Mouse (Mus musculus): ENCODE measurements around the gene Wfdc5. TPM values are rescaled to one million over a fixed set of nuclear protein-coding genes. Genes with fewer than 3 reads are reported as not detected.

Wfdc5 gene
- polyA plus RNA-seq, 1 experiment from 2014 or later: not detected

DNA sequence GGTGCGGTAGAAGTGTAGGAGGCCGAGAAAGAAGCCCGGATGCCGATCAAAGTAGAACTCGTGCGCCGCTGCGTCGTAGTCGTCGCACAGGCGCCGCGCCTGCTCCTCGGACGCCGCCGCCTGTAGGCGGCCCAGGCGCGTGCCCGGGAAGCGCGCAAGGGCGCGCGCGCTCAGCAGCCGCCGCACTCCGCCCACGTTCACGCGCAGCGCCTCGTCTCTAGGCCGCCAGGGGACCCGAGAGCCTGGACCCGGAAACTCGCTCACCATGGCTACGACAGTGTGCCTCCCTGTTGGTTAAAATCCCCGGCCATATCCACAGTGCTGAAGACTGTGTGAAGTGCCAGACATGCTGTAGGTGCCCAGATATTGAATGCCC lies 14.0 kb downstream of the Wfdc5 start:
- no peak overlapping the region for H3K9ac ChIP-seq (replicated peaks)
- no peak for DNase-seq
- WGBS (ENCODE audit: insufficient replicate concordance): 15% methylated on average over 42 of the region's 42 CpGs
- H3K4me3 ChIP-seq (ENCODE audit: low read depth, low read length): 0 out of 2 replicates have a peak overlapping the region, but pooled peaks have one; percentile 24
- TF ChIP-seq EP300 (IDR thresholded peaks at IDR 0.05; ENCODE audit: low read depth) (no peak), CTCF (IDR thresholded peaks at IDR 0.05; ENCODE audit: low read depth) (no peak)
- H3K9me3 ChIP-seq (ENCODE audit: low read length): no peaks in the 10 kb centered on the region
- no peak overlapping the region for H3K27ac ChIP-seq (ENCODE audit: low read depth)
- no peak for ATAC-seq
- no peaks in the 10 kb centered on the region for H3K36me3 ChIP-seq (replicated peaks; ENCODE audit: insufficient read depth, low read length)
- H3K27me3 ChIP-seq (ENCODE audit: insufficient read depth, low read length): peaks cover 63% of the 10 kb centered on the region
- H3K4me1 ChIP-seq (ENCODE audit: insufficient read depth): peaks cover 5% of the 10 kb centered on the region; the same call in 1 of the 2 replicates
- H3K4me2 ChIP-seq (ENCODE audit: low read depth, low read length): no peak overlapping the region

DNA sequence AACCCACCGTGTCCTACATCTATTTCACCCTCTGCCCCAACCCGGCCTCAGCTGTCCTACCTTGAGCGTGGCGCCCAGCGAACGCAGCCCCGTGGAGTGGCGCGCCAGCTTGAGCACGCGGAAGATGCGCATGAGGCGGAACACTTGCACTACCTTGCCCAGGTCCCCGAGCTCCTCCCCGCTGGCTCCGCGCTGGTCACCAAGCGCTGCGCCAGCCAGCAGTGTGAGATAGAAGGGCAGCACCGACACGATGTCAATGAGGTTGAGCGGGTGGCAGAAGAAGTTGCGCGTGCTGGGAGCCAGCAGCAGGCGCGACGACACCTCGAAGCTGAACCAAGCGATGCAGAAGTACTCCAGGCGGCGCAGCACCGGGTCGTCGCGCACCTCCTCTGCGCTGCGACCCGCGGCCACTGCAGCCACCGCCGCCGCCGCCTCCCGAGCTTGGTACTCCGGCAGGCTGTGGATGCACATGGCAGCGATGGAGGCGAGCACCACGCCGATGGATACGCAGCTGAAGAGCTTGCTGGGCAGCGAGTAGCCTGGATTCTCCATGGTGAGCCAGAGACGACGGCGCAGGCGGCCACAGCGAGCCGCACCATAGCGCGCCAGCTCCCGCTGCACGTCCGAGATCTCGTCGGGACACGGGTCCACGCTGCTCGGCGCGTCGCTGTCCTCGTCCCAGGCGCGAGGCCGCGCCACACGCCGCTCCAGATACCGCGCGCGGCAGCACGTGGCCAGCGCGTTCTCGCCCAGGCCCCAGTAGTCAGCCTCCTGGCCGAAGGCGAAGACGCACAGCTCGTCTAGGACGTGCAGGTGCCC lies 14.6 kb downstream of the Wfdc5 start:
- H3K4me2 ChIP-seq (ENCODE audit: low read depth, low read length): no peak overlapping the region
- H3K9ac ChIP-seq (replicated peaks): no peak overlapping the region
- H3K4me3 ChIP-seq (ENCODE audit: low read depth, low read length): 0 out of 2 replicates have a peak overlapping the region, but pooled peaks have one; percentile 24
- peaks cover 5% of the 10 kb centered on the region; the same call in 1 of the 2 replicates for H3K4me1 ChIP-seq (ENCODE audit: insufficient read depth)
- TF ChIP-seq CTCF (IDR thresholded peaks at IDR 0.05; ENCODE audit: low read depth): no peak
- no peak for TF ChIP-seq EP300 (IDR thresholded peaks at IDR 0.05; ENCODE audit: low read depth)
- 15% methylated on average over 90 of the region's 90 CpGs for WGBS (ENCODE audit: insufficient replicate concordance)
- H3K36me3 ChIP-seq (replicated peaks; ENCODE audit: insufficient read depth, low read length): no peaks in the 10 kb centered on the region
- ATAC-seq (no peak), DNase-seq (no peak)
- no peaks in the 10 kb centered on the region for H3K9me3 ChIP-seq (ENCODE audit: low read length)
- peaks cover 61% of the 10 kb centered on the region for H3K27me3 ChIP-seq (ENCODE audit: insufficient read depth, low read length)
- H3K27ac ChIP-seq (ENCODE audit: low read depth): no peak overlapping the region

DNA sequence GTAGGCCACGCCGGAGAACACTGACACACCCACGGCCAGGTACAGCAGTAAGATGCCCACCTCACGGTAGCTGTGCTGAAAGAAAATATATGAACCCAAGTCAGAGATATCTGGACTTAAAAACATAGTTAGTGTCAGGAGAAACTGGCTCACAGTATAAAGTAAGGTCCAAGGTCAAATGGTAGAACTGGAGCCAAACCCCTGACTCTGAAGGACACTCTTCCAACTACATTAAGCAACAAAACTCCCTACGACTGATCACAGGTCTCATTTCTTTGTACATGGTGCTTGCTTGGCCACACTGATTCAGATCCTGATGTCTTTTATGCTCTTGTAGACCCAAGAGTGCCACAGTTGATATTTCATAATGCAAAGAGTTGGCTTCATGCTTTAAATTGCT lies 17.6 kb downstream of the Wfdc5 start:
- H3K9ac ChIP-seq (replicated peaks): no peak overlapping the region
- no peak overlapping the region for H3K4me2 ChIP-seq (ENCODE audit: low read depth, low read length)
- peaks cover 40% of the 10 kb centered on the region for H3K27me3 ChIP-seq (ENCODE audit: insufficient read depth, low read length)
- TF ChIP-seq CTCF (IDR thresholded peaks at IDR 0.05; ENCODE audit: low read depth) (no peak), EP300 (IDR thresholded peaks at IDR 0.05; ENCODE audit: low read depth) (no peak)
- no peak for DNase-seq
- no peaks in the 10 kb centered on the region for H3K9me3 ChIP-seq (ENCODE audit: low read length)
- ATAC-seq: no peak
- WGBS (ENCODE audit: insufficient replicate concordance): 78% methylated on average over 5 of the region's 5 CpGs
- no peaks in the 10 kb centered on the region for H3K36me3 ChIP-seq (replicated peaks; ENCODE audit: insufficient read depth, low read length)
- H3K4me1 ChIP-seq (ENCODE audit: insufficient read depth): peaks cover 5% of the 10 kb centered on the region
- no peak overlapping the region for H3K4me3 ChIP-seq (ENCODE audit: low read depth, low read length)
- H3K27ac ChIP-seq (ENCODE audit: low read depth): no peak overlapping the region

DNA sequence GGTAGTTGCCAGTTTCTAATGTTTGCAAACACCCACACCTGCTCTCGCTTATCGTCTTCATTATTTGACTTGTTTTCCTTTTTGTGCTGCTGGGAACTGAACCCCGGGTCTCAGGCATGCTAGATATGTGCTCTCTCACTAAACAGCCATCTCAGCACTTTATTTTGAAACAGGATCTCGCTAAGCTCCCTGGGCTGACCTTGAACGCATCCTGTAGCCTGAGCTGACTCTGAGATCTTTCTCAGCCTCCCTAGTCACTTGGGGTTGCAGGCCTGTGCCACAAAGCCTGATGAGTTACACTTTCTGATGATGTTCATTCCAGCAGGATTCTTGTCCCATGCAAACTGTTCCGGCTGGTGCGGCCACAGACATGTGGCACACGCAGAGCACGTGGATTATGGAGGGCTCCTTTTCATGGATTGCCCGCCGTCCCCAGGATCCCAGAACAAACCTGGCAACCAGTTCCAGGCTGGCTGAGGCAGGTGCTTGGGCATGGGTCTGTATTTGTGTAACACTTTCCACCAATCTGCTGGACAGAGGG lies 21.0 kb downstream of the Wfdc5 start:
- TF ChIP-seq CTCF (IDR thresholded peaks at IDR 0.05; ENCODE audit: low read depth) (no peak), EP300 (IDR thresholded peaks at IDR 0.05; ENCODE audit: low read depth) (no peak)
- H3K9me3 ChIP-seq (ENCODE audit: low read length): no peaks in the 10 kb centered on the region
- DNase-seq (no peak), ATAC-seq (no peak)
- no peak overlapping the region for H3K4me2 ChIP-seq (ENCODE audit: low read depth, low read length)
- no peaks in the 10 kb centered on the region; the same call in 1 of the 2 replicates for H3K4me1 ChIP-seq (ENCODE audit: insufficient read depth)
- no peak overlapping the region for H3K9ac ChIP-seq (replicated peaks)
- H3K36me3 ChIP-seq (replicated peaks; ENCODE audit: insufficient read depth, low read length): no peaks in the 10 kb centered on the region
- H3K27ac ChIP-seq (ENCODE audit: low read depth): no peak overlapping the region
- no peak overlapping the region for H3K4me3 ChIP-seq (ENCODE audit: low read depth, low read length)
- peaks cover 7% of the 10 kb centered on the region for H3K27me3 ChIP-seq (ENCODE audit: insufficient read depth, low read length)
- 71% methylated on average over 11 of the region's 11 CpGs for whole genome bisulfite sequencing (ENCODE audit: insufficient replicate concordance)

DNA sequence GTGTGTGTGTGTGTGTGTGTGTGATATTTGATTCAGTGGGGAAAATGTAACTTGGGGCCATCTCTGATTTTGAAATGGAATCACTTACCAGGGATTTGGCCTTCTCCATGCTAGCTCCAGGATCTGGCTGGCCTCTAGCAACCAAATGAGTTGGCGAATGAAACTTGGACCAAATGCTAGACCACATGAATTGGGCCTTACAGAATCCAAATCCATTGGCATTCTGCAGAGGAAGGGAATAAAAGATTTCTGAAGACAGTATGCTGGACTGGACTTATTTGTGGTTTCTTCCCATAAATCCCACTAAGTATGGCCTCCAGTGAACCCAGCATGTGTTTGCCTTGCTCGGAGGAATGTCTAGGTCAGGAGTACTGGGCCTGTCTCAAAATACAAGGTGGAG lies 23.7 kb downstream of the Wfdc5 start:
- no peak for ATAC-seq
- 65% methylated on average over 2 of the region's 2 CpGs for WGBS (ENCODE audit: insufficient replicate concordance)

DNA sequence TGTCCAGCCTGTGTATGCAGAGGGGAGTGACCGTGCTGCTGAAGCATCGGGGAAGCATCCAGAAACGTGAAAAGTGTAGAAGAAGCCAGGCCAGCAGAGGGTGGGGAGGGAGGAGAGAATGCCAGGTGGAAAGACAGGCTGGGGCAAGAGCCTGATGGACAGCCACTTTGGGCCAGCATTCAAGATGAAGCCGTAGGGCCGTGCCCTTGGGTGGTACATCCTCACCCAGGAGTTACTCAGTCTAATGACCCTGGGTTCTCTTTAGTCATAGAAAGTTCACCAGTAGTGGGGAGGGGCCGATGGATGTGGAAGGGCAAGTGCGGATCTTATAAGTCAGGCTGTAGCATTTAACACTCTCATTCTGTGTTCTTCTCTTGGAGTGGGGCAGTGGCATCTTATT lies 26.4 kb downstream of the Wfdc5 start:
- Histone ChIP-seq H3K4me1 (ENCODE audit: insufficient read depth) (no peaks in the 10 kb centered on the region; the same call in 1 of the 2 replicates), H3K4me3 (ENCODE audit: low read depth, low read length) (no peak overlapping the region), H3K9ac (replicated peaks) (no peak overlapping the region), H3K27me3 (ENCODE audit: insufficient read depth, low read length) (no peaks in the 10 kb centered on the region), H3K27ac (ENCODE audit: low read depth) (no peak overlapping the region), H3K36me3 (replicated peaks; ENCODE audit: insufficient read depth, low read length) (peaks cover 32% of the 10 kb centered on the region), H3K4me2 (ENCODE audit: low read depth, low read length) (no peak overlapping the region), H3K9me3 (ENCODE audit: low read length) (no peaks in the 10 kb centered on the region)
- no peak for ATAC-seq
- no peak for DNase-seq
- WGBS (ENCODE audit: insufficient replicate concordance): 71% methylated on average over 7 of the region's 7 CpGs
- TF ChIP-seq CTCF (IDR thresholded peaks at IDR 0.05; ENCODE audit: low read depth): no peak
- TF ChIP-seq EP300 (IDR thresholded peaks at IDR 0.05; ENCODE audit: low read depth): no peak

More for the DNA sequence above, 23.7 kb downstream of the Wfdc5 start:
- Histone ChIP-seq H3K9me3 (ENCODE audit: low read length) (no peaks in the 10 kb centered on the region), H3K9ac (replicated peaks) (no peak overlapping the region), H3K4me3 (ENCODE audit: low read depth, low read length) (no peak overlapping the region), H3K4me2 (ENCODE audit: low read depth, low read length) (no peak overlapping the region), H3K27me3 (ENCODE audit: insufficient read depth, low read length) (no peaks in the 10 kb centered on the region), H3K27ac (ENCODE audit: low read depth) (no peak overlapping the region), H3K36me3 (replicated peaks; ENCODE audit: insufficient read depth, low read length) (peaks cover 11% of the 10 kb centered on the region), H3K4me1 (ENCODE audit: insufficient read depth) (no peaks in the 10 kb centered on the region; the same call in 1 of the 2 replicates)
- no peak for TF ChIP-seq CTCF (IDR thresholded peaks at IDR 0.05; ENCODE audit: low read depth)
- no peak for TF ChIP-seq EP300 (IDR thresholded peaks at IDR 0.05; ENCODE audit: low read depth)
- DNase-seq: no peak

All from liver, postnatal 0 days (tissue).